Mouse (Mus musculus) liver, adult 2 months (tissue): ENCODE measurements around the gene L1td1.
A peak's percentile ranks its signal among the peaks of the same experiment; 100 is the strongest.

Experiments
- CTCF ChIP-seq: fragments of 200-500 bp; IDR thresholded peaks from 2 replicates; pipeline ENCODE4 v1.5.1; 2011; ENCODE audit warnings: low read depth, low read length, control low read depth
- POLR2A ChIP-seq: fragments of 200-500 bp; IDR thresholded peaks from 2 replicates; pipeline ENCODE4 v1.6.1; 2011; ENCODE audit warnings: low read length, control low read depth; ENCODE audit not compliant: insufficient read depth; ENCODE audit errors: extremely low read depth

- TF ChIP-seq CTCF (peak; percentile 92), POLR2A (no peak)
These were observed 4.1 kb upstream of the L1td1 start for GRCm38 (mm10) chr4:98722454-98722853.
